Mouse (Mus musculus): Measurements from ENCODE around the gene Dtx1. TPM values are rescaled to one million over a fixed set of nuclear protein-coding genes. Genes with fewer than 3 reads are reported as not detected.
A peak's percentile ranks its signal among the peaks of the same experiment; 100 is the strongest.

The Dtx1 gene
- polyA plus RNA-seq, 1 experiment from 2014 or later: 27.0 TPM

- WGBS: 53% methylated on average over 15 of the region's 15 CpGs
- H3K4me2 ChIP-seq (replicated peaks): no peak overlapping the region
- H3K9me3 ChIP-seq: no peaks in the 10 kb centered on the region
- no peak for ATAC-seq (ENCODE audit: low FRiP score, low read depth)
- no peak overlapping the region for H3K4me3 ChIP-seq
- no peak overlapping the region for H3K27ac ChIP-seq
- no peak overlapping the region for H3K9ac ChIP-seq
- peaks cover 13% of the 10 kb centered on the region for H3K27me3 ChIP-seq (replicated peaks)
- no peaks in the 10 kb centered on the region for H3K36me3 ChIP-seq
- H3K4me1 ChIP-seq: no peaks in the 10 kb centered on the region
Measured at GRCm38 (mm10) chr5:120718600-120719378, 7.1 kb upstream of the Dtx1 start.

DNA sequence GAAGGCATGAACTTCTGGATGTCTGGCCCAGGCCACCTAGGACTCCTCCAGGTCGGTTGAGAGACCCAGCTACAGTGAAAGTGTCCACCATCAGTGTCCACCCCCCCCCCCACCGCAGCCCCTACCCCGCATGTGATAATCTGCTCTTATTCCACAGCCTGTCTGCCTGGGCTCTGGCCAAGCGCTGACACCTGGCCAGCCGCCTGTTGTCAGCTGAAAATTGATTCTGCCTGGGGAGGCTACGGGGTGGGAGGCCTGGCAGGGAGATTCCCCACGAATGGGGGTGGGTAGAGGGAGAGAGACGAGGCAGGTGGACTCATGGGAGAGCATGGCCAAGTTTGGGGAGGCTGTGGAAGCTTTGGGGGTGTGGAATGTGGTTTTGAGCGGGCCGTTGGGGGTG, 5.4 kb upstream of the Dtx1 start:
- H3K4me1 ChIP-seq: no peaks in the 10 kb centered on the region
- no peaks in the 10 kb centered on the region for H3K36me3 ChIP-seq
- H3K27ac ChIP-seq: no peak overlapping the region
- no peak for ATAC-seq (ENCODE audit: low FRiP score, low read depth)
- no peak overlapping the region for H3K4me3 ChIP-seq
- WGBS: 78% methylated on average over 10 of the region's 10 CpGs
- no peaks in the 10 kb centered on the region for H3K9me3 ChIP-seq
- no peak overlapping the region for H3K9ac ChIP-seq
- no peak overlapping the region for H3K4me2 ChIP-seq (replicated peaks)
- peaks cover 30% of the 10 kb centered on the region for H3K27me3 ChIP-seq (replicated peaks)

DNA sequence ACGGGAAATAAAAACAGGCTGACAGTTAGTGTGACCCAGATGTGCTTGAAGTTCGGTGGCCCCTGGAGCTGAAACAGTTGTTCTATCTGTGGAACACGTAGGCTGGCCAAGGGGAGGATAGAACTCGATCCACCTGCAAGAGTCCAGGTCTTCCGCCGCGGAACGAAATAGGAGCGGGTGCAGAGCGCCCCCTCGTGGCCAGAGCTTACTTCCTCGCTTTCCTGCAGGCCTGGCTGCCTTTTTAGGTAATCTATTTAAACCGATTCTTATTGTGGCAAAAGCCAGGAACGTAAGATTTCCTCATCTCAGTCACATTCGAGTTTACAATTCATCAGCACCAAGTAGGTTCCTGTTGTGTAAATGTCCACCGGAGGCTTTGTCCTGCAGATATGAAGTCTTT, 2.6 kb upstream of the Dtx1 start:
- Histone ChIP-seq H3K9ac (no peak overlapping the region), H3K4me3 (no peak overlapping the region), H3K27ac (no peak overlapping the region), H3K4me2 (replicated peaks) (no peak overlapping the region), H3K27me3 (replicated peaks) (peaks cover 58% of the 10 kb centered on the region), H3K4me1 (peaks cover 21% of the 10 kb centered on the region), H3K36me3 (no peaks in the 10 kb centered on the region), H3K9me3 (no peaks in the 10 kb centered on the region)
- WGBS: 3% methylated on average over 16 of the region's 16 CpGs
- no peak for ATAC-seq (ENCODE audit: low FRiP score, low read depth)

DNA sequence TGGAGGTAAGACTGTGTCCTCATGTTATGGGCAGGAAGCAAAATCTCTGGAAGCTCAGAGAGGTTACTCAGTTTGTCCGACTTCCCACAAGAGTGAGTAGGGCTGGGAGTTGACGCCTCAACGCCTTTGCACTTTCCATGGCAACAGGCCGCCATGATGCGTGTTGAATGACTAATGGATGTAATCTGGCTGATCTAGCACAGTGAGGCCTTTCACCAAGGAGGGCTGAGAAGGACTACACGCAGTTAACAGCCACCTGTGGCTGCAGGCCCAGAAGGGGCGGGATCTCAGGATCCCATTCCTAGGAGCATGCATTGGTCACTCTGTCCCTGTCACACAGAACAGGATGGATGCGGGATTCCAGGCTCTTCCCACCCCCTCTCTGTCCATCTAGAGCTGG, 994 bp upstream of the Dtx1 start:
- WGBS: 57% methylated on average over 8 of the region's 8 CpGs
- Histone ChIP-seq H3K27me3 (replicated peaks) (peaks cover 74% of the 10 kb centered on the region), H3K4me2 (replicated peaks) (no peak overlapping the region), H3K4me1 (peaks cover 26% of the 10 kb centered on the region), H3K27ac (no peak overlapping the region), H3K36me3 (no peaks in the 10 kb centered on the region), H3K9me3 (no peaks in the 10 kb centered on the region), H3K4me3 (no peak overlapping the region), H3K9ac (no peak overlapping the region)
- no peak for ATAC-seq (ENCODE audit: low FRiP score, low read depth)

- WGBS: 2% methylated on average over 43 of the region's 43 CpGs
- ATAC-seq (ENCODE audit: low FRiP score, low read depth): no peak
- Histone ChIP-seq H3K4me3 (peak overlapping the region; percentile 57), H3K9me3 (no peaks in the 10 kb centered on the region), H3K4me2 (replicated peaks) (peak overlapping the region; percentile 80), H3K36me3 (no peaks in the 10 kb centered on the region), H3K27ac (peak overlapping the region; percentile 39; the same call in 1 of the 2 replicates), H3K4me1 (peaks cover 30% of the 10 kb centered on the region), H3K27me3 (replicated peaks) (peaks cover 78% of the 10 kb centered on the region), H3K9ac (peak overlapping the region; percentile 80)
Measured at GRCm38 (mm10) chr5:120711416-120711815, 311 bp downstream of the Dtx1 start.

DNA sequence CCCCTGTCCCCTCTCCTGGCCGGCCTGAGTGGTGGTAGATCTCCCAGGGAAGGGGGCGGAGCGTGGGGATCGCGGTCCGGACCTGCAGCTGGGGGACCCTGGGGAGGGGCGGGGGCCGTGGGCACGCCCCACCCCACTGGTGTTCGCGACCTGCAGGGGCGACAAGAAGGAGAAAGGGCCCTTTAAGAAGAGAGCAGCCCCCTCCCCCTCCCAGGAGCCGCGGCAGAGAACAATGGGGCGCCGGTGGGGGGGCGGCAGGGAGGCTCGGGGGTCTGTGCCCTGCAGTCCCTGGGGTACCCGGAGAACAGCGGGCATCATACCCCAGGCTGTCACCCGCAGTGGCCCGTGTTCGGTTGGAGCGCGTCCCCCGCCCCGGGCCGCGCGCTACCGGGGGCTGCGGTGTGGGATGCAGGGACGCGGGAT, 890 bp downstream of the Dtx1 start:
- Histone ChIP-seq H3K4me3 (peak overlapping the region; percentile 57), H3K4me1 (peaks cover 32% of the 10 kb centered on the region), H3K4me2 (replicated peaks) (peak overlapping the region; percentile 80), H3K9ac (peak overlapping the region; percentile 80), H3K27me3 (replicated peaks) (peaks cover 78% of the 10 kb centered on the region), H3K27ac (peak overlapping the region; percentile 39), H3K36me3 (no peaks in the 10 kb centered on the region), H3K9me3 (no peaks in the 10 kb centered on the region)
- ATAC-seq (ENCODE audit: low FRiP score, low read depth): 0 out of 2 replicates have a peak, but pooled peaks have one; percentile 23
- under 1% methylated on average over 34 of the region's 34 CpGs for WGBS

GRCm38 (mm10) chr5:120710161-120710825, 1.4 kb downstream of the Dtx1 start:
- Histone ChIP-seq H3K4me2 (replicated peaks) (peak overlapping the region; percentile 80), H3K9me3 (no peaks in the 10 kb centered on the region), H3K9ac (peak overlapping the region; percentile 80), H3K4me1 (peaks cover 32% of the 10 kb centered on the region), H3K4me3 (peak overlapping the region; percentile 57), H3K27ac (peak overlapping the region; percentile 39; the same call in 1 of the 2 replicates), H3K27me3 (replicated peaks) (peaks cover 73% of the 10 kb centered on the region), H3K36me3 (no peaks in the 10 kb centered on the region)
- ATAC-seq (ENCODE audit: low FRiP score, low read depth): peak; percentile 34; the same call in 1 of the 2 replicates
- 3% methylated on average over 40 of the region's 40 CpGs for WGBS

DNA sequence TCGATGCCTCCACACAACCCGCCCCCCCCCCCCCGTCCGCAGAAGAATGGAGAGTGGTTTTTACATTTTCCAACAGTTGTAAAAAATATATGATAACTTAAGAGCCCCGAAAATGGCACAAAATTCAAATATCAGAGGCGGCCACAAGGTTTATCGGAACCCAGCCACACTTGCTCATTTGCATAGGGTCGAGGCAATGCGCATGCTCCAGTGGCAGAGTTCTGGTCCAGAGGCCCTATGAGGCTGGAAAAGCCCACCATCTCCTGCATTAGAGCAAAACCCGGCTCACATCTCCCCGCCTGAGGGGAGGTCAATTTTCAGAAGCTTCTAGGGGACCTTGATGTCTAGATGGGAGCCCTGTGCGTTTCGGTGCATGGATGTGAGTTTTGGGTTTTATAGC, 4.8 kb downstream of the Dtx1 start:
- Histone ChIP-seq H3K9me3 (no peaks in the 10 kb centered on the region), H3K4me3 (no peak overlapping the region), H3K36me3 (no peaks in the 10 kb centered on the region), H3K4me1 (peaks cover 42% of the 10 kb centered on the region), H3K4me2 (replicated peaks) (peak overlapping the region; percentile 52), H3K27me3 (replicated peaks) (peaks cover 56% of the 10 kb centered on the region), H3K9ac (peak overlapping the region; percentile 26; the same call in 1 of the 2 replicates), H3K27ac (no peak overlapping the region)
- 33% methylated on average over 13 of the region's 13 CpGs for WGBS
- ATAC-seq (ENCODE audit: low FRiP score, low read depth): no peak

DNA sequence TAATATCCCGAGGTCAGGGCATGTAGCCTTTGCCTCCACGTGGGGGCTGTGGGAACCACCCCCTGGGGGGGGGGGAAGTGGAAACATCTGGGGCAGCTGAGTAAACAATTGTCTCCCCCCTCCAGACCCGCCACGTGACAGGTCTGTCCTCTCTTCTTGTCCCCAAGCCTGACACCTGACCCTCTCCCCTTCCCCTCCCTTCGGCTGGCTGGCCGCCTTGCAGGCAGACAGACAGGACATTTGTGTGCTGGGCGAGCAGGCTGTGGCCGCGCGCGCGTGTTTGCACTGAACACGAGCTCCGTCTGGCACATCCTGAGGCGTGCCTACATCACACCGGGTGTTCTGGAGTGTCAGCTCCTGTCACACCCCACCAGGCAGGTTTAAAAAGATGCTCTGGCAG, 5.2 kb downstream of the Dtx1 start:
- 4% methylated on average over 16 of the region's 16 CpGs for WGBS
- no peaks in the 10 kb centered on the region for H3K36me3 ChIP-seq
- H3K9ac ChIP-seq: peak overlapping the region; percentile 26; the same call in 1 of the 2 replicates
- H3K9me3 ChIP-seq: no peaks in the 10 kb centered on the region
- no peak for ATAC-seq (ENCODE audit: low FRiP score, low read depth)
- H3K27me3 ChIP-seq (replicated peaks): peaks cover 52% of the 10 kb centered on the region
- no peak overlapping the region for H3K4me3 ChIP-seq
- H3K4me2 ChIP-seq (replicated peaks): peak overlapping the region; percentile 52
- H3K4me1 ChIP-seq: peaks cover 42% of the 10 kb centered on the region
- no peak overlapping the region for H3K27ac ChIP-seq

GRCm38 (mm10) chr5:120704421-120704820, 7.3 kb downstream of the Dtx1 start:
- Histone ChIP-seq H3K4me2 (replicated peaks) (no peak overlapping the region), H3K4me3 (no peak overlapping the region), H3K9ac (0 out of 2 replicates have a peak overlapping the region, but pooled peaks have one; percentile 9), H3K9me3 (no peaks in the 10 kb centered on the region), H3K36me3 (no peaks in the 10 kb centered on the region), H3K27me3 (replicated peaks) (peaks cover 34% of the 10 kb centered on the region), H3K27ac (no peak overlapping the region), H3K4me1 (peaks cover 33% of the 10 kb centered on the region; the same call in 1 of the 2 replicates)
- ATAC-seq (ENCODE audit: low FRiP score, low read depth): no peak
- 47% methylated on average over 6 of the region's 6 CpGs for WGBS

GRCm38 (mm10) chr5:120703660-120704059, 8.1 kb downstream of the Dtx1 start:
- Histone ChIP-seq H3K36me3 (no peaks in the 10 kb centered on the region), H3K27ac (no peak overlapping the region), H3K9me3 (no peaks in the 10 kb centered on the region), H3K4me2 (replicated peaks) (no peak overlapping the region), H3K4me1 (peaks cover 35% of the 10 kb centered on the region), H3K4me3 (no peak overlapping the region), H3K9ac (no peak overlapping the region), H3K27me3 (replicated peaks) (peaks cover 27% of the 10 kb centered on the region)
- WGBS: 86% methylated on average over 3 of the region's 3 CpGs
- ATAC-seq (ENCODE audit: low FRiP score, low read depth): no peak

DNA sequence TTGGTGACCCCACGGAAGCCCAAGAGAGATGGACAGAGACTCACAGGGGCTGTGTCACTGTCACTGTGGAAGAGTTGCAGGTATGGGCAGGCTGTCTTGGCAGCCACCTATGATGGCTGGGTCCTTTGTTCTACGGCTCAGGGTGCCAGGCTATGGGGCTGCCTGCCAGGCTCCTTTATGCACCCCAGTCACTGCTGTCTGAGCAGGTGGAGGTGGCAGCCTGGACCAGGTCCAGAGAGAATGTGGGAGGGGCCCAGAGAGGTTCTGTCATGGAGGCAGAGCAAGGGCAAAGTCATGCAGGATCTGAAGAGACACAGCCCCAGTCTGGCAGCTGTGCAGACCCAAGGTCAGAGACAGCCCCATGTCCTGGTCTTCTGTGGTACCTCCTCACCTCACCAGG, 8.8 kb downstream of the Dtx1 start:
- Histone ChIP-seq H3K27ac (no peak overlapping the region), H3K27me3 (replicated peaks) (peaks cover 22% of the 10 kb centered on the region), H3K9me3 (no peaks in the 10 kb centered on the region), H3K9ac (no peak overlapping the region), H3K4me1 (peaks cover 41% of the 10 kb centered on the region), H3K36me3 (no peaks in the 10 kb centered on the region), H3K4me2 (replicated peaks) (no peak overlapping the region), H3K4me3 (no peak overlapping the region)
- no peak for ATAC-seq (ENCODE audit: low FRiP score, low read depth)
- 89% methylated on average over 2 of the region's 2 CpGs for WGBS

All from neural tube, embryonic 12.5 days (tissue).